Mouse (Mus musculus): ENCODE results near the gene Spats2l. TPM values are rescaled to one million over a fixed set of nuclear protein-coding genes. Genes with fewer than 3 reads are reported as not detected.

Spats2l gene
- polyA plus RNA-seq, 2 experiments = 81.4 to 202 TPM

DNA sequence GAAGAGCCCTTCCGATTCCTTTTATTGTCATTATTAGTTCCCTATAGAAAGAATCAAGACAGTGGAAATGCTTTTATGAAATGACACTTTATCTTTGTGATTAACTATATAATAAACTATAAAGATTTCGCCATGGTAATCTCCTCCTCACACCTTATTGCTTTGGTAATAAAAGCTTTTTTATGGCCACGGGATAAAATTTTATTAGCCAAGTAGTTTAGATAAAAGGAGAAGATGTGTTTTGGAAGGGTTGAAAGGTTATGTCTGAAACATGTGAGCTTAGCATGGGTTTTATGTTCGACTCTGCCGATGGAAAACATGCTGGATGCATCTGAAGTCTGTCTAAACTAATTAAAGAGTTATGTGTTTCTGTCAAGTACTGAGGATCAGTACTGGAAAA, 143.4 kb downstream of the Spats2l start:
- no peak for ATAC-seq (ENCODE audit: low FRiP score, low read depth)
- DNase-seq (ENCODE audit: low spot score) = no peak
- H3K9ac ChIP-seq (ENCODE audit: low read depth, low read length, severe bottlenecking) = no peak overlapping the region
- no peak for TF ChIP-seq POLR2A (IDR thresholded peaks at IDR 0.05; ENCODE audit: borderline replicate concordance, extremely low read depth, insufficient read depth, insufficient read length)
- no peaks in the 10 kb centered on the region for H3K27me3 ChIP-seq (ENCODE audit: control insufficient read depth, insufficient read depth, low read length)
- no peak overlapping the region for H3K27ac ChIP-seq (replicated peaks; ENCODE audit: low read depth, low read length)
- H3K36me3 ChIP-seq (ENCODE audit: control insufficient read depth, insufficient read depth, low read length) = peaks cover 29% of the 10 kb centered on the region
- H3K9me3 ChIP-seq (ENCODE audit: control insufficient read depth, low read length) = no peaks in the 10 kb centered on the region
- H3K4me1 ChIP-seq (ENCODE audit: control insufficient read depth, insufficient read depth, low read length) = no peaks in the 10 kb centered on the region
- 29% methylated on average over 5 of the region's 5 CpGs for WGBS
- no peak overlapping the region for H3K4me2 ChIP-seq (replicated peaks; ENCODE audit: low read depth, low read length, severe bottlenecking)
- H3K4me3 ChIP-seq (replicated peaks; ENCODE audit: low read length) = no peak overlapping the region

GRCm38 (mm10) chr1:57918567-57918966, 144.6 kb downstream of the Spats2l start:
- Histone ChIP-seq H3K4me3 (replicated peaks; ENCODE audit: low read length) (no peak overlapping the region), H3K9me3 (ENCODE audit: control insufficient read depth, low read length) (no peaks in the 10 kb centered on the region), H3K36me3 (ENCODE audit: control insufficient read depth, insufficient read depth, low read length) (peaks cover 40% of the 10 kb centered on the region), H3K27ac (replicated peaks; ENCODE audit: low read depth, low read length) (no peak overlapping the region), H3K9ac (ENCODE audit: low read depth, low read length, severe bottlenecking) (no peak overlapping the region), H3K4me1 (ENCODE audit: control insufficient read depth, insufficient read depth, low read length) (no peaks in the 10 kb centered on the region), H3K27me3 (ENCODE audit: control insufficient read depth, insufficient read depth, low read length) (no peaks in the 10 kb centered on the region), H3K4me2 (replicated peaks; ENCODE audit: low read depth, low read length, severe bottlenecking) (no peak overlapping the region)
- WGBS = 79% methylated on average over 4 of the region's 4 CpGs
- ATAC-seq (ENCODE audit: low FRiP score, low read depth) (no peak), DNase-seq (ENCODE audit: low spot score) (no peak)
- TF ChIP-seq POLR2A (IDR thresholded peaks at IDR 0.05; ENCODE audit: borderline replicate concordance, extremely low read depth, insufficient read depth, insufficient read length) = no peak

GRCm38 (mm10) chr1:57934287-57934686, 160.3 kb downstream of the Spats2l start:
- DNase-seq (ENCODE audit: low spot score) = no peak
- no peaks in the 10 kb centered on the region for H3K4me1 ChIP-seq (ENCODE audit: control insufficient read depth, insufficient read depth, low read length)
- H3K36me3 ChIP-seq (ENCODE audit: control insufficient read depth, insufficient read depth, low read length) = peaks cover 18% of the 10 kb centered on the region
- no peak overlapping the region for H3K4me3 ChIP-seq (replicated peaks; ENCODE audit: low read length)
- no peak overlapping the region for H3K9ac ChIP-seq (ENCODE audit: low read depth, low read length, severe bottlenecking)
- no peaks in the 10 kb centered on the region for H3K27me3 ChIP-seq (ENCODE audit: control insufficient read depth, insufficient read depth, low read length)
- H3K4me2 ChIP-seq (replicated peaks; ENCODE audit: low read depth, low read length, severe bottlenecking) = no peak overlapping the region
- H3K9me3 ChIP-seq (ENCODE audit: control insufficient read depth, low read length) = no peaks in the 10 kb centered on the region
- H3K27ac ChIP-seq (replicated peaks; ENCODE audit: low read depth, low read length) = no peak overlapping the region
- ATAC-seq (ENCODE audit: low FRiP score, low read depth) = no peak
- no peak for TF ChIP-seq POLR2A (IDR thresholded peaks at IDR 0.05; ENCODE audit: borderline replicate concordance, extremely low read depth, insufficient read depth, insufficient read length)
- 50% methylated on average over 1 of the region's 1 CpGs for WGBS

- Histone ChIP-seq H3K4me1 (ENCODE audit: control insufficient read depth, insufficient read depth, low read length) (0 out of 2 replicates have a peak, but pooled peaks cover 6% of the 10 kb centered on the region), H3K4me3 (replicated peaks; ENCODE audit: low read length) (no peak overlapping the region), H3K27ac (replicated peaks; ENCODE audit: low read depth, low read length) (no peak overlapping the region), H3K9ac (ENCODE audit: low read depth, low read length, severe bottlenecking) (no peak overlapping the region), H3K9me3 (ENCODE audit: control insufficient read depth, low read length) (no peaks in the 10 kb centered on the region), H3K36me3 (ENCODE audit: control insufficient read depth, insufficient read depth, low read length) (peaks cover 70% of the 10 kb centered on the region), H3K27me3 (ENCODE audit: control insufficient read depth, insufficient read depth, low read length) (no peaks in the 10 kb centered on the region), H3K4me2 (replicated peaks; ENCODE audit: low read depth, low read length, severe bottlenecking) (no peak overlapping the region)
- WGBS = 31% methylated on average over 10 of the region's 10 CpGs
- no peak for ATAC-seq (ENCODE audit: low FRiP score, low read depth)
- no peak for DNase-seq (ENCODE audit: low spot score)
- TF ChIP-seq POLR2A (IDR thresholded peaks at IDR 0.05; ENCODE audit: borderline replicate concordance, extremely low read depth, insufficient read depth, insufficient read length) = no peak
These were observed 166.7 kb downstream of the Spats2l start for GRCm38 (mm10) chr1:57940691-57941090.

- TF ChIP-seq POLR2A (IDR thresholded peaks at IDR 0.05; ENCODE audit: borderline replicate concordance, extremely low read depth, insufficient read depth, insufficient read length) = no peak
- no peak overlapping the region for H3K9ac ChIP-seq (ENCODE audit: low read depth, low read length, severe bottlenecking)
These were observed 167.1 kb downstream of the Spats2l start for GRCm38 (mm10) chr1:57941095-57941494.

GRCm38 (mm10) chr1:57941734-57942133, 167.8 kb downstream of the Spats2l start:
- 59% methylated on average over 11 of the region's 11 CpGs for WGBS

More at GRCm38 (mm10) chr1:57941095-57941494, 167.1 kb downstream of the Spats2l start:
- Histone ChIP-seq H3K27me3 (ENCODE audit: control insufficient read depth, insufficient read depth, low read length) (no peaks in the 10 kb centered on the region), H3K27ac (replicated peaks; ENCODE audit: low read depth, low read length) (no peak overlapping the region), H3K4me1 (ENCODE audit: control insufficient read depth, insufficient read depth, low read length) (0 out of 2 replicates have a peak, but pooled peaks cover 6% of the 10 kb centered on the region), H3K4me2 (replicated peaks; ENCODE audit: low read depth, low read length, severe bottlenecking) (no peak overlapping the region), H3K9me3 (ENCODE audit: control insufficient read depth, low read length) (no peaks in the 10 kb centered on the region), H3K36me3 (ENCODE audit: control insufficient read depth, insufficient read depth, low read length) (peaks cover 68% of the 10 kb centered on the region), H3K4me3 (replicated peaks; ENCODE audit: low read length) (no peak overlapping the region)
- DNase-seq (ENCODE audit: low spot score) = no peak
- WGBS = 56% methylated on average over 7 of the region's 7 CpGs
- ATAC-seq (ENCODE audit: low FRiP score, low read depth) = no peak

More at GRCm38 (mm10) chr1:57941734-57942133, 167.8 kb downstream of the Spats2l start:
- H3K27me3 ChIP-seq (ENCODE audit: control insufficient read depth, insufficient read depth, low read length) = no peaks in the 10 kb centered on the region
- no peak for DNase-seq (ENCODE audit: low spot score)
- H3K9ac ChIP-seq (ENCODE audit: low read depth, low read length, severe bottlenecking) = no peak overlapping the region
- no peak for ATAC-seq (ENCODE audit: low FRiP score, low read depth)
- no peaks in the 10 kb centered on the region for H3K9me3 ChIP-seq (ENCODE audit: control insufficient read depth, low read length)
- H3K27ac ChIP-seq (replicated peaks; ENCODE audit: low read depth, low read length) = no peak overlapping the region
- H3K36me3 ChIP-seq (ENCODE audit: control insufficient read depth, insufficient read depth, low read length) = peaks cover 73% of the 10 kb centered on the region
- no peak for TF ChIP-seq POLR2A (IDR thresholded peaks at IDR 0.05; ENCODE audit: borderline replicate concordance, extremely low read depth, insufficient read depth, insufficient read length)
- H3K4me2 ChIP-seq (replicated peaks; ENCODE audit: low read depth, low read length, severe bottlenecking) = no peak overlapping the region
- H3K4me3 ChIP-seq (replicated peaks; ENCODE audit: low read length) = no peak overlapping the region
- H3K4me1 ChIP-seq (ENCODE audit: control insufficient read depth, insufficient read depth, low read length) = 0 out of 2 replicates have a peak, but pooled peaks cover 6% of the 10 kb centered on the region

All from limb, embryonic 14.5 days (tissue).